Comparison of ENCODE assay signal across 24 mouse cellular contexts in genomic region chr8:64343600-64343999, GRCm38 (mm10).
DNase-seq lines count a peak whose midpoint lies in the region; TF ChIP-seq lines count a peak whose summit lies in the region.
"Had no signal": no experiment of that assay in that cellular context is flagged by ENCODE, and none has a peak within 500 bp of the region (broad histone marks: within the 10 kb centered on the region; RNA-seq: fewer than 3 reads in every experiment).

No protein-coding gene starts in this region.

- DNase-seq in ES-CJ7 (ENCODE audit: low read depth, low spot score), result peak; percentile 55
- no peak for DNase-seq in ES-E14 (ENCODE audit: low read depth, low spot score)
- peak; percentile 55 for DNase-seq in R1 (ENCODE audit: low read depth, low spot score)
- no peak for DNase-seq in heart, postnatal 25 days (ENCODE audit: low spot score)
- no peak for DNase-seq in spleen, postnatal 36 days (ENCODE audit: low spot score in 2 of 2)
- no peak for DNase-seq in cerebellum, postnatal 25 days
- no peak for DNase-seq in right cerebral cortex, postnatal 25 days
- DNase-seq: adrenal gland, adult 2 months; adrenal gland, adult 8-10 months; adrenal gland, postnatal 10 days; adrenal gland, postnatal 14 days; adrenal gland, postnatal 25 days; adrenal gland, postnatal 36 days; B cell, adult 2 months; cerebellum, adult 11 months; cerebellum, adult 11-12 months; cerebellum, adult 18-20 months; cerebellum, adult 2 months; cerebellum, adult 8-10 months; cerebellum, adult 9-10 months had no signal

- intact Hi-C loops in heart, postnatal 25 days (cut with DNase I), result no loop called here

- TF ChIP-seq POLR2A in ES-Bruce4 (IDR thresholded peaks at IDR 0.05; ENCODE audit: insufficient read depth, low read length), result no peak

- no peak overlapping the region for H3K9ac ChIP-seq in ES-Bruce4 (ENCODE audit: low read depth, poor library complexity, severe bottlenecking)
- no peak overlapping the region for H3K9ac ChIP-seq in ES-E14 (ENCODE audit: insufficient read depth, low read depth, low read length, poor library complexity, severe bottlenecking)

- in situ Hi-C loops in ES-E14 (cut with MboI; ENCODE audit: low sequenced_read_pairs in 2 of 2, unreplicated experiment in 2 of 2), result no loop called here

- peaks cover 3% of the 10 kb centered on the region for H3K4me1 ChIP-seq in ES-Bruce4 (ENCODE audit: control insufficient read depth, insufficient read depth, low read length)
- peaks cover 4 to 10% of the 10 kb centered on the region in 2 experiments; a peak in 3 of 4 replicates for H3K4me1 ChIP-seq in ES-E14 (ENCODE audit: control insufficient read depth in 2 of 2, insufficient read depth in 2 of 2, low read length in 2 of 2, poor library complexity in 1 of 2)

- H3K27me3 ChIP-seq in ES-Bruce4 (ENCODE audit: control insufficient read depth, insufficient read depth, low read length, poor library complexity, severe bottlenecking), result no peaks in the 10 kb centered on the region
- H3K27me3 ChIP-seq: CH12.LX, Patski had no signal

- TF ChIP-seq CTCF in ES-Bruce4 (IDR thresholded peaks at IDR 0.05; ENCODE audit: low read depth, low read length), result no peak

- H3K4me3 ChIP-seq in ES-Bruce4 (ENCODE audit: low read depth, low read length) (no peak overlapping the region), ES-E14 (ENCODE audit: insufficient read depth in 1 of 2, low read depth in 1 of 2, low read length in 2 of 2, poor library complexity in 1 of 2, severe bottlenecking in 1 of 2) (no peak overlapping the region)

- H3K9me3 ChIP-seq in ES-Bruce4 (replicated peaks; ENCODE audit: control insufficient read depth, insufficient read depth, low read length, poor library complexity, severe bottlenecking) (peaks cover 3% of the 10 kb centered on the region; the same call in 1 of the 2 replicates), ES-E14 (ENCODE audit: control insufficient read depth, insufficient read depth, low read depth, low read length) (no peaks in the 10 kb centered on the region)
- H3K9me3 ChIP-seq: G1E had no signal

- no peak for TF ChIP-seq EP300 in ES-Bruce4 (IDR thresholded peaks at IDR 0.05; ENCODE audit: insufficient read depth, low read depth, low read length)

- H3K36me3 ChIP-seq in ES-Bruce4 (ENCODE audit: control insufficient read depth, insufficient read depth, low read length, poor library complexity, severe bottlenecking) (0 out of 2 replicates have a peak, but pooled peaks cover 2% of the 10 kb centered on the region), ES-E14 (ENCODE audit: control insufficient read depth, insufficient read depth, low read length, poor library complexity, severe bottlenecking) (no peaks in the 10 kb centered on the region)
- H3K36me3 ChIP-seq: G1E had no signal

- H3K27ac ChIP-seq in ES-Bruce4 (ENCODE audit: insufficient read depth, low read length) (peak overlapping the region; percentile 36), ES-E14 (ENCODE audit: insufficient read depth, low read depth, low read length, poor library complexity, severe bottlenecking) (no peak overlapping the region)

TF ChIP-seq in ES-E14, 5 proteins besides CTCF, POLR2A, EP300 and RAD21:
- TF ChIP-seq MAFK (IDR thresholded peaks at IDR 0.05; ENCODE audit: insufficient read depth, low read depth, low read length), result peak; percentile 60; the same call in 1 of the 2 replicates
- TF ChIP-seq CHD2 (IDR thresholded peaks at IDR 0.05; ENCODE audit: low read depth, low read length), result no peak

Comparison
In these comparisons a context has a peak if more than half of its experiments do, and no peak if none do; other contexts are left out.
1. DNase-seq: peak in ES-CJ7 (single experiment) and R1 (single experiment); none in ES-E14 (single experiment), heart, postnatal 25 days (single experiment), spleen, postnatal 36 days (0 of 2), cerebellum, postnatal 25 days (0 of 2) and right cerebral cortex, postnatal 25 days (single experiment).